Mouse (Mus musculus): ENCODE data around the gene Uroc1. TPM values are rescaled to one million over a fixed set of nuclear protein-coding genes. Genes with fewer than 3 reads are reported as not detected.

Uroc1 gene
- polyA plus RNA-seq (2012; rRNA removed) (14.6 and 17.5 TPM in 2 replicates), polyA plus RNA-seq (2014; fragmentation: Nextera tagmentation; extraction: Ambion mirVana) (9.6 and 11.5 TPM in 2 replicates)

GRCm38 (mm10) chr6:90332561-90333425, at the start of gene Uroc1:
TSS of gene Uroc1 (plus strand) at chr6:90333284.
- H3K36me3 ChIP-seq (replicated peaks; ENCODE audit: control insufficient read depth, insufficient read depth, low read depth): no peaks in the 10 kb centered on the region
- no peak within 1 kb of the TSS for H3K27ac ChIP-seq
- peak; percentile 82 for ATAC-seq (ENCODE audit: insufficient read depth)
- no peaks in the 10 kb centered on the region for H3K27me3 ChIP-seq (ENCODE audit: control insufficient read depth, insufficient read depth, low read length)
- peak; percentile 38 to 47 (median 41) for DNase-seq (ENCODE audit: low read depth in 3 of 3, low spot score in 3 of 3)
- peak within 1 kb of the TSS; percentile 46 for H3K4me2 ChIP-seq (ENCODE audit: low read depth)
- H3K4me3 ChIP-seq (ENCODE audit: insufficient read depth in 1 of 2, low read depth in 2 of 2, low read length in 2 of 2): peak within 1 kb of the TSS; percentile 12 to 27; a peak in 3 of 4 replicates
- 62% methylated on average over 7 of the region's 7 CpGs for WGBS (ENCODE audit: insufficient replicate concordance)
- peaks cover 0 to 2% of the 10 kb centered on the region in 2 experiments; a peak in 1 of 4 replicates for H3K4me1 ChIP-seq (replicated peaks; ENCODE audit: control insufficient read depth in 2 of 2, insufficient read depth in 2 of 2, low read length in 1 of 2)
- no peak within 1 kb of the TSS for H3K9ac ChIP-seq (replicated peaks)
- TF ChIP-seq CTCF (IDR thresholded peaks at IDR 0.05; ENCODE audit: low read depth): no peak
- TF ChIP-seq EP300 (IDR thresholded peaks at IDR 0.05; ENCODE audit: low read depth): no peak
- H3K9me3 ChIP-seq (ENCODE audit: control insufficient read depth, low read length): no peaks in the 10 kb centered on the region

- no peak for ATAC-seq (ENCODE audit: insufficient read depth)
- 44% methylated on average over 12 of the region's 12 CpGs for WGBS (ENCODE audit: insufficient replicate concordance)
- no peak for DNase-seq (ENCODE audit: low read depth in 3 of 3, low spot score in 3 of 3)
- TF ChIP-seq EP300 (IDR thresholded peaks at IDR 0.05; ENCODE audit: low read depth): no peak
- TF ChIP-seq CTCF (IDR thresholded peaks at IDR 0.05; ENCODE audit: low read depth): peak; percentile 30; the same call in 1 of the 2 replicates
- Histone ChIP-seq H3K4me2 (ENCODE audit: low read depth) (no peak overlapping the region), H3K9ac (replicated peaks) (no peak overlapping the region), H3K27me3 (ENCODE audit: control insufficient read depth, insufficient read depth, low read length) (no peaks in the 10 kb centered on the region), H3K27ac (no peak overlapping the region), H3K9me3 (ENCODE audit: control insufficient read depth, low read length) (no peaks in the 10 kb centered on the region), H3K4me3 (ENCODE audit: insufficient read depth in 1 of 2, low read depth in 2 of 2, low read length in 2 of 2) (no peak overlapping the region), H3K4me1 (replicated peaks; ENCODE audit: control insufficient read depth in 2 of 2, insufficient read depth in 2 of 2, low read length in 1 of 2) (no peaks in the 10 kb centered on the region), H3K36me3 (replicated peaks; ENCODE audit: control insufficient read depth, insufficient read depth, low read depth) (no peaks in the 10 kb centered on the region)
Observed at GRCm38 (mm10) chr6:90288265-90288664, 44.8 kb upstream of the Uroc1 start.

GRCm38 (mm10) chr6:90300919-90301318, 32.2 kb upstream of the Uroc1 start, which contains the start of gene BC048671:
TSS of gene BC048671 (plus strand) at chr6:90301219.
- H3K9me3 ChIP-seq (ENCODE audit: control insufficient read depth, low read length): no peaks in the 10 kb centered on the region
- ATAC-seq (ENCODE audit: insufficient read depth): no peak
- H3K36me3 ChIP-seq (replicated peaks; ENCODE audit: control insufficient read depth, insufficient read depth, low read depth): no peaks in the 10 kb centered on the region
- DNase-seq (ENCODE audit: low read depth in 3 of 3, low spot score in 3 of 3): no peak
- H3K9ac ChIP-seq (replicated peaks): no peak within 1 kb of the TSS
- H3K4me3 ChIP-seq (ENCODE audit: insufficient read depth in 1 of 2, low read depth in 2 of 2, low read length in 2 of 2): no peak within 1 kb of the TSS
- H3K27ac ChIP-seq: no peak within 1 kb of the TSS
- TF ChIP-seq EP300 (IDR thresholded peaks at IDR 0.05; ENCODE audit: low read depth) (no peak), CTCF (IDR thresholded peaks at IDR 0.05; ENCODE audit: low read depth) (no peak)
- H3K27me3 ChIP-seq (ENCODE audit: control insufficient read depth, insufficient read depth, low read length): no peaks in the 10 kb centered on the region
- H3K4me1 ChIP-seq (replicated peaks; ENCODE audit: control insufficient read depth in 2 of 2, insufficient read depth in 2 of 2, low read length in 1 of 2): no peaks in the 10 kb centered on the region
- 68% methylated on average over 1 of the region's 1 CpGs for WGBS (ENCODE audit: insufficient replicate concordance)
- H3K4me2 ChIP-seq (ENCODE audit: low read depth): no peak within 1 kb of the TSS

GRCm38 (mm10) chr6:90306315-90306975, 26.6 kb upstream of the Uroc1 start:
- no peaks in the 10 kb centered on the region for H3K36me3 ChIP-seq (replicated peaks; ENCODE audit: control insufficient read depth, insufficient read depth, low read depth)
- TF ChIP-seq CTCF (IDR thresholded peaks at IDR 0.05; ENCODE audit: low read depth): no peak
- no peak for TF ChIP-seq EP300 (IDR thresholded peaks at IDR 0.05; ENCODE audit: low read depth)
- H3K9ac ChIP-seq (replicated peaks): no peak overlapping the region
- no peak overlapping the region for H3K4me3 ChIP-seq (ENCODE audit: insufficient read depth in 1 of 2, low read depth in 2 of 2, low read length in 2 of 2)
- H3K4me2 ChIP-seq (ENCODE audit: low read depth): no peak overlapping the region
- peak; percentile 45 for ATAC-seq (ENCODE audit: insufficient read depth)
- no peak for DNase-seq (ENCODE audit: low read depth in 3 of 3, low spot score in 3 of 3)
- WGBS (ENCODE audit: insufficient replicate concordance): 64% methylated on average over 6 of the region's 6 CpGs
- H3K27me3 ChIP-seq (ENCODE audit: control insufficient read depth, insufficient read depth, low read length): no peaks in the 10 kb centered on the region
- H3K9me3 ChIP-seq (ENCODE audit: control insufficient read depth, low read length): no peaks in the 10 kb centered on the region
- no peaks in the 10 kb centered on the region; a peak in 1 of 4 replicates for H3K4me1 ChIP-seq (replicated peaks; ENCODE audit: control insufficient read depth in 2 of 2, insufficient read depth in 2 of 2, low read length in 1 of 2)
- H3K27ac ChIP-seq: no peak overlapping the region

All from liver, embryonic 14.5 days (tissue).